In genomic region chr10:75702494-75702893, GRCm38 (mm10) we compare ENCODE assay signal across 14 mouse cellular contexts.
"Had no signal": no experiment of that assay in that cellular context is flagged by ENCODE, and none has a peak within 500 bp of the region (broad histone marks: within the 10 kb centered on the region; RNA-seq: fewer than 3 reads in every experiment).

No protein-coding gene starts in this region.

- H3K4me2 ChIP-seq: midbrain, embryonic 11.5 days; midbrain, embryonic 15.5 days; neural tube, embryonic 13.5 days had no signal

- H3K4me1 ChIP-seq: limb, embryonic 10.5 days had no signal

- H3K9ac ChIP-seq: midbrain, embryonic 15.5 days; neural tube, embryonic 13.5 days had no signal

- DNase-seq: kidney, adult 8-10 months; kidney, postnatal 25 days; lung, adult 2 months; lung, postnatal 36 days; thymus, adult 2 months; thymus, postnatal 25 days had no signal

- H3K27me3 ChIP-seq: megakaryocyte, embryonic 14.5 days; midbrain, embryonic 15.5 days; neural tube, embryonic 13.5 days had no signal

- H3K9me3 ChIP-seq: limb, embryonic 10.5 days; megakaryocyte, embryonic 14.5 days; midbrain, embryonic 15.5 days; neural tube, embryonic 13.5 days had no signal

- ATAC-seq: intestine, postnatal 0 days; lung, postnatal 0 days; midbrain, embryonic 15.5 days had no signal

- H3K27ac ChIP-seq: limb, embryonic 10.5 days; midbrain, embryonic 15.5 days; neural tube, embryonic 13.5 days had no signal

- H3K4me3 ChIP-seq: left cerebral cortex, adult 2 months; limb, embryonic 10.5 days; megakaryocyte, embryonic 14.5 days; midbrain, embryonic 15.5 days; neural tube, embryonic 13.5 days had no signal
